Mouse (Mus musculus): ENCODE data around the gene Xxylt1.

- TF ChIP-seq CTCF (IDR thresholded peaks at IDR 0.05; ENCODE audit: low read depth, low read length) (no peak), POLR2AphosphoS5 (IDR thresholded peaks at IDR 0.05; ENCODE audit: insufficient replicate concordance, low read depth, low read length) (no peak), GATA1 (IDR thresholded peaks at IDR 0.05; ENCODE audit: borderline replicate concordance, low read length) (no peak)
Observed at GRCm38 (mm10) chr16:31005693-31006092, 75.5 kb downstream of the Xxylt1 start.

Data from G1E (cell line).